Mouse (Mus musculus): ENCODE measurements around the gene Pidd1.
"Not testable (repeated sequence)": the region's sequence is repeated elsewhere in the genome, so short reads cannot be mapped to it uniquely, and the experiment has no call there.

The Pidd1 gene

DNA sequence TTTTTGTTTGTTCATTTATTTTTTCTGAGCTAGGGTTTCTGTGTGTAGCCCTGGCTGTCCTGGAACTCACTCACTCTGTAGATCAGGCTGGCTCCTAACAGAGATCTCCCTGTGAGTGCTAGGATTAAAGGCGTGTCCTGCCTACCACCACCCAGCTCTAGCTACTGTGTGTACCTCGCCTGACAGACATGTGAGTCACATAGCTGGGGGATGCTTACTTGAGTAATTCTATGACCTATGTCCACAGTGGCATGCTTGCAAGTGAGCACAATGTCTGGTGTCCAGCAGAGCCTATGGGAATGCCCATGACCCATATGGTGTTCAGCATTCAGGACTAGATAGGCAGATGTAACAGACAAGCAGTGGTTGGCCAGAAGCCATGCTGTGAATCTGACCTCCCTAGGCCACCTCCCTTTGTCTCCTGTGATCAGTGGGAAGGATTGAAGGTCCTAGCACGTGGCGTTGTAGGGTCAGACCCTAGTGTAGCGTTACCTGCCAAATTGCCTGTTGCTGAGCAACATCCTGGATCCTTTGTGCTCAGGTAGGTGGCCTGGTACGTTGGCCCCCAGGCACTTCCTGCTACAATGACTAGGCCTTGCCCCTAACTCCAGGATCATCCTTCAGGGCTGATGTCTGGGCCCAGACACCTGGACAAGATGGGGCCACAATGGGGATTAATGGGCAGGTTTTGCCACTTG, 27.5 kb downstream of the Pidd1 start:
- DNase-seq (ENCODE audit: low read depth, low spot score), result no peak

DNA sequence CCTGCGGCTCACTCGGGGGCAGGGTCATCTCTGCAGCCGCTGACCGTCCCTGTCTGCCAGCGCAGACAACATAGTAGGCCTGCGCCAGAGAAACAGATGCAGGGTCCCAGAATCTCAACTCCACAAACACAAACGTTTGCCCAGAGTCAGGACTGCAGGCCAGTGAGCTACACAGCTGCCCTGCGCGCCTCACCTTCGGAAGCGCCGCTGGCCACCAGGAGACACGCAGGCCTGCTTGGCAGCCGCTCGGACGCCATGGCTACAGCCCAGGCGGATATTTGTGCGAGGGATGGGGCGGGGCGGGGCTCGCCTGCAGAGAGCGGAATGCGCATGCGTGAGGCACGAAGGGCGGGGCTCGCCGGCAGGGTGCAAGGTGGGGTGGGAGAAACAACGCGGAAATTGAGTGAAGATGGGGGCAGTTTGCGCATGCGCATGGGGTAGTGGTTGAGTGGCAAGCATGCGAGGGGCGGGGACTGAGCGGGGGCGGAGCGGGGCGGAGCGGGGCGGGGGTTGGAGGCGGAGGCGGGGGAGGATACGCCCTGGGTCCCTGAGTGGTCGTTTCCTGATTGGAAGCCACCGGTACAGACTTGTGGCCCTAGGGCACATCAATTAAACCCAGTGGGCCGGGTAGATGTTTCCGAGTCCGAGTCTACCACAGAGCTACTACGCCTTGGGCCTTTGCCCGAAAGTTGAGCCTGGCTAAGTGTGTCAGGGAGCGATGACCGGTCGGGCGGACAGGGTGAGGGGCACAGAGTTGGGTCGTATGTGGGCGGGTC, 29.8 kb downstream of the Pidd1 start, which contains the start of gene Gatd1:
TSS of gene Gatd1 (minus strand) at position 328 of the 776 bp plus-strand sequence.
- DNase-seq (ENCODE audit: low read depth, low spot score), result peak; percentile 98

GRCm38 (mm10) chr7:141413331-141413730, 30.5 kb downstream of the Pidd1 start:
- no peak for DNase-seq (ENCODE audit: low read depth, low spot score)

DNA sequence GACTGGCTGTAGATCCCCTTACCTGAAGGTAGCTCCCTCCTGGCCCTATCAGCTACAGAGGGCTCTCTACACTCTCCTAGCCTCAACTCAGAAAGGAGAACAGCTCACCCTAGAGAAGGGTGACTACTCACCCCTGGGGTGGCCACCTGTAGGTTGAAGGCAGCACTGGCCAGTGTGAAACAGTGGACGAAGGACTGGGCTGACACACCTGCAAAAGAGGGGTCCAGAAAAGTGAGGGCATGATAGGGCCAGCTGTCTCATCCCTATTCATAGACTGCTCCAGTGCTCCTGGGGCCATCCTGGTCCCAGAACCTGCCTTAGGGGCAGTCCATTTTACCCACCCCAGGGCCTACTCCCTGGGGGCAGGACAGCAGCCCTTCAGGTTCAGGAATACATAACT, 32.2 kb downstream of the Pidd1 start:
- no peak for DNase-seq (ENCODE audit: low read depth, low spot score)

- no peak for DNase-seq (ENCODE audit: low read depth, low spot score)
These were observed 33.2 kb downstream of the Pidd1 start for GRCm38 (mm10) chr7:141410631-141411030.

- peak; percentile 73 for DNase-seq (ENCODE audit: low read depth, low spot score)
These were observed 35.0 kb downstream of the Pidd1 start for GRCm38 (mm10) chr7:141408833-141409232.

GRCm38 (mm10) chr7:141407670-141408069, 36.2 kb downstream of the Pidd1 start:
- not testable (repeated sequence) for DNase-seq (ENCODE audit: low read depth, low spot score)

DNA sequence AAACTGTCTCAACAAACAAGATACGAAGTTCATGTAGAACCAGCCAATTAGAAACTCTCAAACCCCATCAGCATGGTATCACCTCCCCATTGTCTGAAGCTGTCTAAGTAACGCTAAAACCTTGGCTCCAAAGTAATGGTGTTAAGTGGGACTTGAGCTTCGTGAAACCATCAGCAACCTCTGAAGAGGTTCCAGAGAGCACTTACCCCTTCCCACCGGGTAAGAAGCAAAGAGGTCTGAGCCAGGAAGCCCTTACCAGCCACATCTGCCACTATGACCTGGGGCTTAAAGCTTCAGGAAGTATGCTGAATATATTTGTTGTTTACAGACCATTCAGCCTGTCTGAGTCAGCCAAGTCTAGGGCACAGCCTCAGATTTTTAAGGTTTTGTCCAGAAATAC, 38.4 kb downstream of the Pidd1 start:
- DNase-seq (ENCODE audit: low read depth, low spot score), result no peak

- peak; percentile 58 for DNase-seq (ENCODE audit: low read depth, low spot score)
These were observed 40.5 kb downstream of the Pidd1 start for GRCm38 (mm10) chr7:141403305-141403704.

- no peak for DNase-seq (ENCODE audit: low read depth, low spot score)
These were observed 48.5 kb downstream of the Pidd1 start for GRCm38 (mm10) chr7:141395348-141395747.

- DNase-seq (ENCODE audit: low read depth, low spot score), result peak; percentile 74
These were observed 49.1 kb downstream of the Pidd1 start for GRCm38 (mm10) chr7:141394771-141395170.

DNA sequence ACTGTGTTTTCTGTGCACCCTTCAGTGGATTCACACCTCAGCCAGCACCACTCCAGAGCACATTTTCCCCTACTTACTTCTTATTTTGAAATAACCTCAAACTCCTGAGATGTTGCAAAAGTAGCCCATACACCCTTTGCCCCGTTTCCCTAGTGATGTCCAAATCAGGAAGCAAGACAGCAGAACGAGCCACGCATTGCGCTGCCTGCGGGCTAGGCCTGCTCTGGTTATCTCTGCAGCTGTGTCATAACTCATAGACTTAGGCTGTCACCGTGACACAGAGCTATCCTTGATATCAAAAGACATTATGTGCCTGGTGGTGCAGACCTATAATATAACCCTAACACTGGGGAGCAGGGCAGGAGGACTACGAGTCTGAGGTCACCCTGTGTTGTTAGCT, 49.7 kb downstream of the Pidd1 start:
- DNase-seq (ENCODE audit: low read depth, low spot score), result no peak

GRCm38 (mm10) chr7:141392552-141393222, 51.1 kb downstream of the Pidd1 start:
- peak; percentile 14 for DNase-seq (ENCODE audit: low read depth, low spot score)

DNA sequence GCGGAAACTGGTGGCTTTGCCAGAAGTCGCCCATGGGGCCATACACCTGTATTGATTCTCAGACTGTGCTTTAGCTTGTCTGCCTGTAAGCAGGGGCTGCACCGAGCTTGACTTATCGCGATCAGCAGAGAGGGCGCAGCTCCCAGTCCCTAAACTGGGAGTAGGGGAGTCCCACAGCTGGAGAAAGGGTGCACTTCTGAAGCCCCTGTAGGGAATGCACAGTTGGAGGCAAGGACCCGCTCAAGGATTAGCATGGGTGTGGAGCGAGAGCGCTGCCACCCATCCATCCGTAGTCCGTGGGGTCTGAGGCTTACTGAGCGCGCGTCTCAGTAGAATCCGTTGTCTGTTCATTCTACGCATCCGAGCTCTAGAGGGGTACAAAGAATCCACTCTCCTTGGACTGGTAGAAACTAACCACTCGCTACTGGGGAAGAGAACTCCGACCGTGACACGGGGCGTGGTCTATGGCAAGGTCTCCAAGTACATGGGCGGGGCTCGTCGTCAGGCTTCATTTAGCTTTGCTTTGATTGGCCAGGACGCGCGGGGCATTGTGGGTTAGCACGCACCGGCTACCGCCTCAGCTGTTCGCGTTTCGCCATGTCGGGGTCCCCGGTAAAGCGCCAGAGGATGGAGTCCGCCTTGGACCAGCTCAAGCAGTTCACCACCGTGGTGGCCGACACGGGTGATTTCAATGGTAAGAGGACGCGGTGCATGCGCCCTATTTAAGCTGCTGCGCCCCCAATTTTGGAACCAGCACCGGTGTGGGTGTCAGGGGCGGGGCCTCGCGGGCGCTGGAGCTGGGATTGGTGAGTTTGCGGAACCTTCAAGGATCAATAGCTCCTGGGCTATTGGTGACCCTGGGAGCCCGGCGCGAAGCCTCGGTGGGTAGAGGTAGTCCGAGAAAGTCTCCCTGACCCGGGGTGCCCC, 51.9 kb downstream of the Pidd1 start, which contains the start of gene Taldo1:
TSS of gene Taldo1 (plus strand) at position 575 of the 927 bp plus-strand sequence.
- peak; percentile 94 for DNase-seq (ENCODE audit: low read depth, low spot score)

GRCm38 (mm10) chr7:141390326-141391259, 53.2 kb downstream of the Pidd1 start:
- no peak for DNase-seq (ENCODE audit: low read depth, low spot score)

- DNase-seq (ENCODE audit: low read depth, low spot score), result no peak
These were observed 55.2 kb downstream of the Pidd1 start for GRCm38 (mm10) chr7:141388487-141389109.

Data from CD4-positive helper T cell, adult 2 months (primary cell).